Mouse (Mus musculus) embryonic fibroblast, embryonic 13.5 days (primary cell): ENCODE measurements at regions not wholly inside any gene's neighbourhood (a gene's known extent, or its start where the extent isn't known, plus 50 kb on each side); places are given as distances from the start of the nearest gene placed in this dataset.

Experiments
- CTCF ChIP-seq: IDR thresholded peaks from 2 replicates; pipeline ENCODE4 v1.5.1; 2011; ENCODE audit warnings: mild to moderate bottlenecking, control low read depth, low read length, moderate library complexity, borderline replicate concordance; ENCODE audit not compliant: insufficient read depth
- POLR2A ChIP-seq: IDR thresholded peaks from 2 replicates; pipeline ENCODE4 v1.6.1; 2011; ENCODE audit warnings: low read depth, mild to moderate bottlenecking, control low read depth, low read length, moderate library complexity

DNA sequence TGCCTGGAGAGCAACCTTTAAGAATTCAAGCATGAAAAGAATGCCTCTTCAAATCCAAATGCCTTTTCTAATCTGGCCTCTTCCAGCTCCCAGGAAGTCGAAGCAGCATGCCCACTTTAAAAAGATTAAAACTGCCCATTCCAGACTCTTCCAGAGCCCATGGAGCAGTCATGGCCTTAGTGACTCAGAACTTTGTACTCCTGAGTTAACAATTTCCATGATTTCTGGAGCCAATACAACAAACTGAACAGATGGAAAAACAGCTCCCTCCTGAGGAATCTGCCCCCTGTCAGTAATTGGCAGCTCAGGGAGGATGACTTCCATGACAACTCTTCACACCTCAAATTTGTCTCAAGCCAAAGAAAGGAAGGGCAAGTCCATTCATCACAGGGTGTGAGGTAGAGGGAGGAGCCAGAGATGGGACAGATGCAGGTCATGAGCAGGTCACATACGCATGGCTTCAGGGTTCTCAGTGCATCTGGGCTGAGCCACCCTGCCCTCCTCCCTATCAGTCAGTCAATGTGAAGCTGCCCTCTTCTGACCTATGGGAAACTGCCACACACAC lies 75.4 kb upstream of the Tcerg1l start:
- TF ChIP-seq POLR2A (no peak), CTCF (no peak)
